Mouse (Mus musculus): ENCODE data around the gene Bhmt2. TPM values are rescaled to one million over a fixed set of nuclear protein-coding genes. Genes with fewer than 3 reads are reported as not detected.

Gene Bhmt2
- total RNA-seq (2014; fragmentation: Nextera tagmentation) = not detected in 2 replicates
- not detected in 2 replicates for total RNA-seq (2017)

GRCm38 (mm10) chr13:93674131-93674561 is at the start of gene Bhmt2, which contains the start of gene Dmgdh:
Bhmt2 (minus strand) TSS chr13:93674302.
Dmgdh (plus strand) TSS chr13:93674433.
- no peak for ATAC-seq (replicated peaks; ENCODE audit: poor library complexity, severe bottlenecking)

GRCm38 (mm10) chr13:93723455-93723854 is 49.4 kb upstream of the Bhmt2 start:
- ATAC-seq (replicated peaks; ENCODE audit: poor library complexity, severe bottlenecking) = no peak

GRCm38 (mm10) chr13:93721916-93722315 is 47.8 kb upstream of the Bhmt2 start:
- ATAC-seq (replicated peaks; ENCODE audit: poor library complexity, severe bottlenecking) = no peak

GRCm38 (mm10) chr13:93718948-93719347 is 44.8 kb upstream of the Bhmt2 start:
- ATAC-seq (replicated peaks; ENCODE audit: poor library complexity, severe bottlenecking) = peak; percentile 71

GRCm38 (mm10) chr13:93717113-93717512 is 43.0 kb upstream of the Bhmt2 start:
- no peak for ATAC-seq (replicated peaks; ENCODE audit: poor library complexity, severe bottlenecking)

- ATAC-seq (replicated peaks; ENCODE audit: poor library complexity, severe bottlenecking) = no peak
Observed at GRCm38 (mm10) chr13:93713826-93714225, 39.7 kb upstream of the Bhmt2 start.

- no peak for ATAC-seq (replicated peaks; ENCODE audit: poor library complexity, severe bottlenecking)
Observed at GRCm38 (mm10) chr13:93712362-93712761, 38.3 kb upstream of the Bhmt2 start.

GRCm38 (mm10) chr13:93711226-93711625 is 37.1 kb upstream of the Bhmt2 start:
- ATAC-seq (replicated peaks; ENCODE audit: poor library complexity, severe bottlenecking) = no peak

- no peak for ATAC-seq (replicated peaks; ENCODE audit: poor library complexity, severe bottlenecking)
Observed at GRCm38 (mm10) chr13:93710325-93710724, 36.2 kb upstream of the Bhmt2 start.

- ATAC-seq (replicated peaks; ENCODE audit: poor library complexity, severe bottlenecking) = no peak
Observed at GRCm38 (mm10) chr13:93707271-93707670, 33.2 kb upstream of the Bhmt2 start.

- ATAC-seq (replicated peaks; ENCODE audit: poor library complexity, severe bottlenecking) = no peak
Observed at GRCm38 (mm10) chr13:93705697-93706096, 31.6 kb upstream of the Bhmt2 start.

- ATAC-seq (replicated peaks; ENCODE audit: poor library complexity, severe bottlenecking) = no peak
Observed at GRCm38 (mm10) chr13:93698866-93699265, 24.8 kb upstream of the Bhmt2 start.

- no peak for ATAC-seq (replicated peaks; ENCODE audit: poor library complexity, severe bottlenecking)
Observed at GRCm38 (mm10) chr13:93690821-93691220, 16.7 kb upstream of the Bhmt2 start.

GRCm38 (mm10) chr13:93689566-93689965 is 15.5 kb upstream of the Bhmt2 start:
- no peak for ATAC-seq (replicated peaks; ENCODE audit: poor library complexity, severe bottlenecking)

GRCm38 (mm10) chr13:93687321-93687720 is 13.2 kb upstream of the Bhmt2 start:
- ATAC-seq (replicated peaks; ENCODE audit: poor library complexity, severe bottlenecking) = no peak

- no peak for ATAC-seq (replicated peaks; ENCODE audit: poor library complexity, severe bottlenecking)
Observed at GRCm38 (mm10) chr13:93685226-93685625, 11.1 kb upstream of the Bhmt2 start.

- peak; percentile 94 for ATAC-seq (replicated peaks; ENCODE audit: poor library complexity, severe bottlenecking)
Observed at GRCm38 (mm10) chr13:93683336-93683735, 9.2 kb upstream of the Bhmt2 start.

- no peak for ATAC-seq (replicated peaks; ENCODE audit: poor library complexity, severe bottlenecking)
Observed at GRCm38 (mm10) chr13:93676864-93677263, 2.8 kb upstream of the Bhmt2 start.

- ATAC-seq (replicated peaks; ENCODE audit: poor library complexity, severe bottlenecking) = no peak
Observed at GRCm38 (mm10) chr13:93673296-93673695, 806 bp downstream of the Bhmt2 start.

GRCm38 (mm10) chr13:93672371-93672770 is 1.7 kb downstream of the Bhmt2 start:
- ATAC-seq (replicated peaks; ENCODE audit: poor library complexity, severe bottlenecking) = no peak

GRCm38 (mm10) chr13:93667586-93667985 is 6.5 kb downstream of the Bhmt2 start:
- ATAC-seq (replicated peaks; ENCODE audit: poor library complexity, severe bottlenecking) = no peak

GRCm38 (mm10) chr13:93657941-93658340 is 16.2 kb downstream of the Bhmt2 start:
- no peak for ATAC-seq (replicated peaks; ENCODE audit: poor library complexity, severe bottlenecking)

- ATAC-seq (replicated peaks; ENCODE audit: poor library complexity, severe bottlenecking) = no peak
Observed at GRCm38 (mm10) chr13:93653382-93653781, 20.7 kb downstream of the Bhmt2 start.

Data from granulocyte monocyte progenitor cell, adult 5-6 weeks (primary cell).